Mouse (Mus musculus): ENCODE measurements at regions not wholly inside any gene's neighbourhood (a gene's known extent, or its start where the extent isn't known, plus 50 kb on each side); places are given as distances from the start of the nearest gene placed in this dataset.

- DNase-seq, result peak in 1 of 2 experiments; percentile 21
Measured at GRCm38 (mm10) chr6:126481257-126481656, 54.0 kb downstream of the Kcna5 start.

DNA sequence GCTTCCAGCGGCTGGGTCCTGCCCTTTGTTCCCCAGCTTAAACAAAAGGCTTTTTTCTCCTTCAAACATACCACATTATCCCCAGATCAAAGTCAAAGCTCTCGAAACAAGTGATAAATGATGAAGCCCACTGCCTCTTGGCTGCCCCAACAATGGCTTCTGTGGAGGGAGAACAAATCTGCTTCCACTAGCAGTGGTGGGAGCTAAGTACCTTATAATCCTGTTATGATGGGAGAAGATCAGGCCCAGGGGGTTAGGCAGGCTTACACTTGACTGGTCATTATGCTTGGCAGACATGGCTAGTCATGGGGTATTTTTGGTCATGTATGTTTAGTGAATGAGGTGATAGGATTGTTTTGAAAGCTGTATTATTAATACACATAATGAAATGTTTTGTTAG lies 57.7 kb downstream of the Kcna5 start:
- DNase-seq, result no peak

DNA sequence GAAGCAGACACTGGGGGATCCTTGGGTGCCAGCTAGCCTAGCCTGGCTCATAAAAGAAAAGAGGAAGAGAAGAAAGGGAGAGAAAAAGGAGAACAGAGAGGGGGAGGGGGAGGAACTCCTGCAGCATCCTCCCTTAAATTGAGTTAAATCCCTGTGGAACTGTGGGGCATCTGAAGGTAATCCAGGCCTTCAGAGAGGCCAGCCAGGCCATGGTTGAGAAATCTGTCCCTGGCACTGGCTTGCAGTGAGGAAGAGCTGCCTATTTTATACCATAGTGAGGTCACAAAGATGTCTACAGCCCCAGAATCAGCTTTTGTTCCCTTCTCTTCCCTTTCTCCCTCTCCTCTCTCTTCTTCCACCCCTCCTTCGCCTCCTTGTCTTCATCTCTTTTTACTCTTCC lies 58.5 kb downstream of the Kcna5 start:
- DNase-seq, result no peak

GRCm38 (mm10) chr6:126475555-126475954 lies 59.7 kb downstream of the Kcna5 start:
- no peak for DNase-seq

DNA sequence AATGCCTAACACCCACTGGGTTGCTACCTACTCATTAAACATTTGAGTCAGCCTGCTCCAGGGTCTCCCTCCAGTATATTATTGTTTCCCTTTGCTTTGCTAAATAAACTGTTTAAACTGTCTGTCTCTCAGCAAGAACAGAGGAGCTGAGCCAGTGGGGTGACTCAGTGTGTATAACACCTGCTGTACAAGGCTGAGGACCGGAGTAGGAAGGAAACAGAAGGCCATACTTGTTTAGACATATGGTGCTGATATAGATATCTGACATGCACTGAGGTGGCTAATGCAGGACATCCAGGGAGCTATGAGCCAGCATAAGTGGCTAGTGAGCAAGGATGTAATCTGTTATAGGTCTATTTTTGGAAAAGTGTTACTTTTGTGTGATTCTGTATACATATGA lies 81.5 kb downstream of the Kcna5 start:
- no peak for DNase-seq

GRCm38 (mm10) chr6:126445519-126445918 lies 89.7 kb downstream of the Kcna5 start:
- DNase-seq, result no peak

- DNase-seq, result no peak
Measured at GRCm38 (mm10) chr6:126440254-126440653, 95.0 kb downstream of the Kcna5 start.

DNA sequence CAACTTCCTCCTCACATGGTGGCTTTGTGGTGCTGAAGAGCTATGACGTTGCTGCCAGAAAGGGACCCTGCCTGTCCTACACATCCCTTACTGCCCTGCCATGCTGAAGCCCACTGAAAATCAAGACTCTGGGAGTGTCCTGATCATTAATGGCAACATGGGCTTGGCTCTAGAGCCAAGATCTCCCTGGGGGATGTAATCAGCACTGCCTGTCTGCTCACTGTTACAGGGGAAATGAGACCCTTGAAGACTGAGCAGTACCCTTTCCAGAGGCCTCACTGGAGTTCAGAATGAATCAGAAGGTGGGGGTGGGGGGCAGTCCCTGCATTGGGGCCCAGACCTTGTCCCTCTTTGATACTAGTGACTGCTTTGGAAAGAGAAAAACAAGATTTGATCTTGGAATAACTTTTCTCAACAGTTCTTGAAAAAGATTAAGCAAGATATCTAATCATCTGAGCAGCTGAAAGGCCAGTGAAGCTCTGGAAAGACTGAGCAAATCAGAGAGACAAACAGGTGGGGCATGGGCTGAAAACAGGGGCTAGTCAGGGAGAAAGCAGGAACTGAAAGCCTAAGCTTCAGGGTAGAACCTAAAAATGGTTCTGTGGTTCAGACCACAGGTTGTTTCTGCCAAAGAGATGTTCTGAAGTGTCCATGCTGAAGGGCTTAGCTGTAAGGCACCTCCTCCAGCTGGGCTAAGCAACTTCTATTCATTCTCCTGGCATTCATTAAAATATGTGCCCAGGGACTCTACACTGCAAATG lies 97.1 kb downstream of the Kcna5 start:
- no peak for DNase-seq

GRCm38 (mm10) chr6:126427208-126427607 lies 108.0 kb downstream of the Kcna5 start:
- DNase-seq, result no peak

DNA sequence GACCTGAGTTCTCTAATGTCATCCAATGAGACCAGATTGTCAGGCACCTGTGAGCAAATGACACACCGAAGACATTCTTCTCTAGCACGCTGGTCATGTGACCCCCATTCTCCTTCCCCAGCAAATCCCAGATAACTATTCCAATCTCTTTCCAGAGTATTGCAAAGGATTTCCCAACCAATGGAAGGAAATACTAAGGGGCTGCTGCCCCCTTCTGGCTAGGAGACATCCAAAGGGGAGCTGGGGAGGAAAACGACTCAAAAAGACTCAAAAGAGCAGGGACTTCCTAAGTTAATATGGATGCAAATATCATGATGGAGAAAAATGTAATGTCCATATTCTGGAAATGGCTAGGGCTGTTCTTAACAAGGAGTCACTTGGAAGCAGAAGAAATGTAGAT lies 129.5 kb downstream of the Kcna5 start:
- DNase-seq, result peak; percentile 41 to 80

DNA sequence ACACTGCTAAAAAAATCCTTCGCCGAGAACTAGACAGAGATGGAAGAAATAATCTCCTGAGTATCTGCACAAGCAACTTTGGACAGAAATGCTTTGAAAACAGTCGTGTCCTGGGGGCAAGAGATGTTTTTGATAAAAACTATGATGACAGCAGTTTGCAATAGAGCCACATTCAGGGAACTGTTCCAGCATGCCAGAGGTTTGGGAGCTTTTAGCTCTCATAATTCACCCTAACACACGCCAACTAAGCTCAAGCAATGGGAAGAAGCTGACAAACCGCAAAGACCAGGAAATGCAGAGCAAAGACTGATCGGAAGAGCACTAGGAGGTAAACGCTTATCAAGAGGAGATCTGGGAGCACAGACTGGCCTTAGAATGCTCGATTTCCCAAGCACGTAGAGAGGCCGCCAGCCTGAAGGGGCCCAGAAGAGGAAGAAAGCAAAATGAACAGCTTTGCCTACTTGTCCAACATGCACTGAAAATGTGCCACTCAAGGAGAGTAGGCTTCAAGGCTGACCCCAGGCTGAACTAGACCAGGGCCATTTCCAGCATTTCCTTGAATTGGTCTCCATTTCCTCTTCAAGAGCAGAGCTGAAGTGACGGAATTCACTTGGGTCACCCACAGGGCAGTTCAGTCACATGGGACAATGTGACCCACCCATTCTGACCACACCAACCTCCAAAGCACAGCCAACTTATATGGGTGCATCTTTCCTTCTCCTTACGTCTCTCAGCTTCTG lies 130.7 kb downstream of the Kcna5 start:
- DNase-seq, result peak; percentile 58 to 67

GRCm38 (mm10) chr6:126399595-126399994 lies 135.6 kb downstream of the Kcna5 start:
- DNase-seq, result no peak

DNA sequence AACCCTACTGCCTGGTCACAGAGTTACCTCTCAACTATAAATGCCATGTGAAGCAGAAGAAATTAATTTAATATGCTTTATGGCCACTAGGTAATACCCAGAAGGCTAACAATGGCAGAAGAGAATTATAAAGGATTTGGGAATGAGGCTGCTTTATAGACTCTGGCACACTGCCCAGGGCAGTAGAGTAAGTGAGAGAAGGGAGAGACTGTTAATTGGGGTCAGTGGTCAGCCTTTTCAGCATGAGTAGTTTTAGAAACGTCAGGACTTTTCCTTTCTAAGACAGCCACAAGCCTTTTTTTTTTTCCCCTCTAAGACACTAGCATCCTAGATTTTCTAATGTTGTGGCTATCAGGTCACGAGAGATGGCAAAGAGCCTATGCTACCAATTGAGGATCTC lies 136.6 kb downstream of the Kcna5 start:
- DNase-seq, result peak; percentile 58 to 61

DNA sequence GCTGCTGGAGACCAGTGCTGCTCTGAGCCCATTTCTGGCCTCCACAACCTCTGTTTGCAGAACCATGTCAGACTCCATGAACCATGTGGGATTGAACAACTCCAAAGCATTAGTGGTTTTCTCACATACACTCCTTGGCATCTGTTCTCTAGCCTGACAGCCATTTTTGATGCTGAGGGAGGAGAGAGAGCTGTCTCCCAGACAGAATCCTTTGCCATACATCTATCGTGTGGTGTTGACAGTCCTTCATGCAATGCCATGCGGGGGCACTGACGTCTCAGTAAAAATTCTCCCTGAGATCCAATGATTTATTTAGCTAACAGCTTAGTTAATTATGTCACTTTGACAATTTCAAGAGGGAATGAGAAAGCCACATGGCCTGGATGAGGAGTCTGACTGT lies 140.2 kb downstream of the Kcna5 start:
- no peak for DNase-seq

DNA sequence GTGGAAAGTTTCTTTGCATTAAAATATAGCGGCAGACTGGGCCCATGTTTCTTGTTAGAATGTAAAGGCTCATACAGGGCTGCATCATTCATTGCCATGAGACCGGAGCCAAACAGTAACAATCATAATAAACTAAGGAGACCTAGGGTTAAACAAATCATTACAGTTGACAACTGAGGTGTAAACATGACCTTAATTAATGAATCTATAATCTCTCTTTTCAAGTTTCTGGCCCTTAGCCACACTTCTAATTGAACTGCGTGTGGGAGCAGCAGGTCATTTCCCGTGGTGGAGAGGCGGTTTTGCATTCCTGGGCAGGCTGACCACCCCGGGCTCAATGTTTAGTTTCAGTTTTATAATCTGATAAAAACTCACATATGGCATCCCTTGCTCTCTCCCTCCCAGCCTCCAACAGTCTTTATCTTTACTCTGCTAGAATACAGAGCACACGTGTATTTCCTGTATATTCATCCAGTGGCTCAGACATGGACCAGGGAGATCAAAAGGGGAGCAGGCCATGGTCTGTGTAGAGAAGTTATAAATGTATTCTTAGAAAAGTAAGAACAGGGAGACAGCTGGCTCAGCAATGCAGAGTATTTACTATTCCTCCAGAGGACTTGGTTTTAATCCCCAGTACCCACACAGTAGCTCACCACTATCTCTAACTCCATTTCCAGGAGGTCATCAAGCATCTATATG lies 141.0 kb downstream of the Kcna5 start:
- DNase-seq, result peak in 1 of 2 experiments; percentile 7

GRCm38 (mm10) chr6:126384210-126385012 lies 150.8 kb downstream of the Kcna5 start:
- DNase-seq, result no peak

DNA sequence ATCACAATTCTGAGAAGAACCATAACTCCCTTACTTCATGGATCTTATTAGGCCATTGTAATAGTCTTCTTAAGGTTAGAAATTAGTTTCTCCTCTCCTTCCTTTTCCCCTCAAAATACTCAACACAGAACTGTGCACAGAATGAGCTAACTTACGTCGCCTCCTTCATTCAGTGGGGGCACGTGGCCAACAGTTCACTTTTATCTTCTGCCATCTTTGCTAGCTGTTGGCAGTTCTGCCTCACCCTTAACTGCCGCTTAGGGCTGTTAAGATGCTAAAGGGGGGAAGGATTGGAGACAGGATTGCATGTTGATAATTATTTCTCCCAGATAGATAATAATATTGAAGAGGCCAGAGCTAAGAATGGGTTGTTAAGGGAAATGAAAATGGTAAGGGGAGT lies 158.0 kb downstream of the Kcna5 start:
- DNase-seq, result no peak

DNA sequence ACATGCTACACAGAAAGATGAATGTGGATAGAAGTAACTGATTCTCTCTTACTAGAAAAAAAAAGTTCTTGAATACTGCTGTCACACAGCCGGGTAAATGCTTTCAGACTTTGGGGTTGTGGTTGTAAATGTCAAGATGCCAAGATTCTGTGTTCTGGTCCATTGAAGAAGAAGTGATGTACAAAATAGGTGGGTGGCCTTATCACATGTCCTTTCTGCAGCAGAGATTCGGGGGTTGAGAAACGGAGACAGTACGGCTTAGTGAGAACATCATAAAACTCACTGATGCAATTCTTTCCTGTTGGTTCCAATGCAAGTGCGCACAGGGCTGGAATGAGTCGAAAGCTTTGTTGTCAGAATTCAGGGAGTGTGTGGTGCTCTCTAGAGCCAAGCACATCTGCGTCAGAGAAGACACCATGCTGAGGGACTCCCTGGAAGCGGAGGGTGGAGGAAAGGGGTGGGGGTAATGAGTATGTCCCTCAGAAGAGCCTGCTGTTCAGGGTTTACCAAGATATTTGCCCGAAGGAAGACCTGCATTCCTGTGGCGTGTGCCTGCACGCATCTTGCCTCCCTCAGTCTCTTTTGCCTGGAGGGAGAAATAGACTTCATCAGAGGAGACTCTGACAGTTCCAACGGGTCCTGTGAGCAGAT lies 160.1 kb downstream of the Kcna5 start:
- DNase-seq, result no peak

DNA sequence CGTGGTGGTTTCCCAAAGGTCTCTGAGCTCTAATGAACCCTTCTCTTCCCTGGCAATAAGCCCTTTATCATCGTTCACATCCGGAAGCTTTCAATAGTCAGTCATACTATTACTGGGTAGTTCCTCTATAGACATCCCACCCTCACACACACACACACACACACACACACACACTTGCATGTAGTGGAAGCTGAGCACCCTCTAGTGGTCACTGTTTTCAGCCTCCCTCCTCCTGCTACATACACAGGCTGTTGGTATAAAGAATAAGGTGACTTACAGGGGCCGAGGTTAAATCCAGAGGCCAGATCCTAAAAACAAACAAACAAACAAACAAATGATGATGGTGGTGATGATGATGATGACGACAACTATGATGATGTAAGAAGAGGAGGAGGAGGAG lies 163.2 kb downstream of the Kcna5 start:
- DNase-seq, result peak; percentile 59 to 80

DNA sequence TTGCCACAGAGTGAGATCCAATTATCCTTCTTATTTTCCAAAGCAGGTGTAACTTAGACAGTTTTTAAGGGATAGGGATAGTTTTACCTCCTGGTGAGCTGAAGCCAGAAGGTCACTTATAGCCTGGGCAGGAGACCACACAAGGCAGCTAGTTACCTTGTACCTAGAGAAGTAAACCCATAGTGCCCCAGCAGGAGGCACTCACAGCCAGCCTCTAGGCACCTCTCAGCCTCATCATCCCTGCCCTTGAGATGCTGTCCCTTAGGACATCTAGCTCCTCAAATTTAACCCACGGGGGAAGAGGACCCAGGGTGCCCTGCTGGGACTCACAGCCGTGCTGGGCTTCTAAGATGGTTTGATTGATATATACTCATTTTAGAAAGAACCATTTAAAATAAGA lies 163.7 kb downstream of the Kcna5 start:
- DNase-seq, result peak in 1 of 2 experiments; percentile 7

DNA sequence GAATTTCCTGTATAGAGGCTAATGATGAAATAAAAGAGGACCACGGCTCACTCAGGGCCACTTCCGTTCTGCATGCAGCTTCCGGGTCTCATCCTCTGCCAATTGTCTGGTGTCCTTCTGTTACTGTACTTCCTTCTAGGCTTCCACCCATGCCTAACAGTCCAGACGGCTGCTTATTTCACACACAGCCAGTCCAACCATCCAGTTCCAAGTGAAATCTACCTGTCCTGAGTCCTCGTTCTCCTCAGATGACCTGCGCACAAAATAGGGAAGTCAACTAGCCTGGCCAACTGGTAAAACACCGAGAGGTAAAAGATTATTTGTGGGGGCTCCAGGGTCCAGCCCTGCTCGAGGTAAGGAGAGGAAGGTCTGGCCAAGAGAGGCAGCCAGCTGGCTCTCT lies 169.7 kb downstream of the Kcna5 start:
- DNase-seq, result no peak

- DNase-seq, result no peak
Measured at GRCm38 (mm10) chr6:126362331-126362730, 172.9 kb downstream of the Kcna5 start.
